Mouse (Mus musculus): Measurements from ENCODE around the gene Fam114a1. TPM values are rescaled to one million over a fixed set of nuclear protein-coding genes. Genes with fewer than 3 reads are reported as not detected.
A peak's percentile ranks its signal among the peaks of the same experiment; 100 is the strongest.

The Fam114a1 gene
- polyA plus RNA-seq, 1 experiment from 2014 or later: 62.9 TPM

DNA sequence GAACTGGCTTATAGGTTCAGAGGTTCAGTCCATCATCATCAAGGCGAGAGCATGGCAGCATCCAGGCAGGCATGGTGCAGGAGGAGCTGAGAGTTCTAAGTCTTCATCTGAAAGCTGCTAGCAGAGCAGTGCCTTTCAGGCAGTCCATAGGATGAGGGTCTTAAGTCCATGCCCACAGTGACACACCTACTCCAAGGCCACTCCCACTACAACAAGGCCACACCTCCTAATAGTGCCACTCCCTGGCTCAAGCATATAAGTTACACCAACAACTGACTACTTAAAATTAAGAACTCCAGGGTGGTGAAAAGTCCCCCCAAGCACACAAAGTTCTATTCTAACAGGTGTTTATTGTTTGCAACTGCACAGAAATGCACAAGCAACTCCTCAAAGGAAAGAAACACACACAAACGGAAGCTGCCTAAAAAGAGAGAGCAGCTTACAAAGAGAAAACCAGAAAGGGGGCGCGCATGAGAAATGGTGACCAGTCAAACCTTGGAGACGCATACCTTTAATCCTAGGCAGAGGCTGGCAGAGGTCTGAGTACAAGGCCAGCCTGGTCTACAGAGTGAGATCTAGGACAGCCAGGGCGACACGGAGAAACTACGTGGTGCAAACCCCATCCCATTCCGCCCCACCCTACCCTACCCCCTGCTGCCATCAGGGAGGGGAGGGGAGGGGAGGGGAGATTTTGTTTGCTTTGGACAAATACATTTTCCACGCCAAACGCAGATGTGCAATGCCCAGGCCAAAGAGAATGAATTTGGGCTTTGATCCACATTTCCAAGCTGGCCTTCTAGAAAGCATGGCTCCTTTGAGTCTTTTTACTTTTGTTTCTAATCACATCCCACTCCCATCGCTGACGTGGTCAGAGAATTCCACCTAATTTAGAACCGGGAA, 660 bp upstream of the Fam114a1 start:
- Histone ChIP-seq H3K9ac (peak overlapping the region; percentile 87), H3K27me3 (0 out of 2 replicates have a peak, but pooled peaks cover 2% of the 10 kb centered on the region), H3K36me3 (peaks cover 15% of the 10 kb centered on the region), H3K4me3 (peak overlapping the region; percentile 74), H3K4me2 (replicated peaks) (peak overlapping the region; percentile 81), H3K9me3 (no peaks in the 10 kb centered on the region), H3K27ac (peak overlapping the region; percentile 79), H3K4me1 (peaks cover 22% of the 10 kb centered on the region)
- peak; percentile 68 for ATAC-seq (ENCODE audit: low FRiP score, low read depth)
- 6% methylated on average over 14 of the region's 14 CpGs for WGBS

DNA sequence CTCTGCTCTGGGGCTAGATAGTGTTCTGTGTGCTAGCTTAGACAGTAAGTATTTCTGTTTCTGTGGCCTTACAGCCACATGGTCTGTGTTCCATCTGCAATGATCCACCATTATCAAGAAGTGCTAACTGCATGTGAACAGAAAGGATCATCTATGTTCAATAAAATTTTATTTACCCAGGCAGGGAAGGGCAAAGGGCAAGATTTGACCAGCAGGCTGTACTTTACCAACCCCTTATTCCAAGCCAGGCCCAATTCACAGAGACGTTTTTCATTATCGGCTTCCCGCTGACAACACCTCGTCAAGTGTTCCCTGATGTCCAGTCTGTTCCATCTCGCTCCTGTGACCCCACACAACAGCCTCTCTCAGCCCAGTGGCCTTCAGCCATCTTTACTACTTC, 5.2 kb downstream of the Fam114a1 start:
- H3K4me1 ChIP-seq: peaks cover 19% of the 10 kb centered on the region
- 0 out of 2 replicates have a peak overlapping the region, but pooled peaks have one; percentile 22 for H3K27ac ChIP-seq
- 38% methylated on average over 5 of the region's 5 CpGs for WGBS
- H3K36me3 ChIP-seq: peaks cover 22% of the 10 kb centered on the region
- H3K27me3 ChIP-seq: no peaks in the 10 kb centered on the region
- no peak overlapping the region for H3K4me2 ChIP-seq (replicated peaks)
- ATAC-seq (ENCODE audit: low FRiP score, low read depth): no peak
- no peak overlapping the region for H3K4me3 ChIP-seq
- no peak overlapping the region for H3K9ac ChIP-seq
- H3K9me3 ChIP-seq: no peaks in the 10 kb centered on the region

DNA sequence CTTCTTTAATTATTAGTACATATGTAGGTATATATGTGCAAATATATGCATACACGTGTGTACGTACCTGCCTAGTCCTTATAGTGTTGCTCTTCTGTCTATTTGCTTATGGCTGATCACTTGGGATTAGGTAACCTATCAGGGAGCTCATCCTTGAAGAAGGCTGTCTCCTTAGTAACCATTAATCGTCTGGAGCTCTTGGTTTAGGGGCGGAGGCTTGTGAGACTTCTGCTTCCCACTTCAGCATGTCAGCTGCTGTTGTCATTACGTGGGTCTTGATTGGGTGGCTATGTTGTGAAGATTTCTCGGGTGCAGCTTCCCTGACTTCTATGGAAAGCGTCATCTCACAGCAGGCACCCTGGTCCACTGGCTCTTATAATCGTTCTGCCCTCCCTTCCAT, 7.3 kb downstream of the Fam114a1 start:
- Histone ChIP-seq H3K4me3 (no peak overlapping the region), H3K36me3 (peaks cover 42% of the 10 kb centered on the region), H3K9ac (no peak overlapping the region), H3K9me3 (no peaks in the 10 kb centered on the region), H3K4me1 (0 out of 2 replicates have a peak, but pooled peaks cover 5% of the 10 kb centered on the region), H3K27me3 (no peaks in the 10 kb centered on the region), H3K4me2 (replicated peaks) (no peak overlapping the region), H3K27ac (no peak overlapping the region)
- WGBS: 78% methylated on average over 8 of the region's 8 CpGs
- no peak for ATAC-seq (ENCODE audit: low FRiP score, low read depth)

DNA sequence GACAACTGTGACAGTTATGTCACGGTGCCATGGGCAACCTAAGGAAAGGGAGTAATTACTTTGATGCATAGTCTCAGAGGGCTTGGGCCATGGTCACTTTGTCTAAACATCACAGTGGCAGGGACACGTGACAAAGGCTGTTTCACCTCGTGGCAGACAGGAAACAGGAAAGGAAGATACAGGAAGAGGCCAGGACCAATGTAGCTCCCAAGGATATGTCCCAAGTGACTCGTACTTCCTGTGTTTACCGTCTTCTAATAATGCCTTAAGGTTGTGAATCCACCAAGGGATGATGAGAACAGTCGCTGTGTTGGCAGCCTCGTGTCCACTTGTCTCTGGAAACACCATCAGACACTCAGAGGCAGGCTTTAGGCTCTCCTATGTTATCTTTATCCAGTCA, 16.1 kb downstream of the Fam114a1 start:
- H3K9ac ChIP-seq: no peak overlapping the region
- WGBS: 70% methylated on average over 7 of the region's 7 CpGs
- no peaks in the 10 kb centered on the region for H3K9me3 ChIP-seq
- no peaks in the 10 kb centered on the region for H3K27me3 ChIP-seq
- no peak overlapping the region for H3K27ac ChIP-seq
- H3K4me2 ChIP-seq (replicated peaks): no peak overlapping the region
- no peak for ATAC-seq (ENCODE audit: low FRiP score, low read depth)
- H3K4me1 ChIP-seq: peaks cover 8% of the 10 kb centered on the region; the same call in 1 of the 2 replicates
- peaks cover 86% of the 10 kb centered on the region for H3K36me3 ChIP-seq
- no peak overlapping the region for H3K4me3 ChIP-seq

DNA sequence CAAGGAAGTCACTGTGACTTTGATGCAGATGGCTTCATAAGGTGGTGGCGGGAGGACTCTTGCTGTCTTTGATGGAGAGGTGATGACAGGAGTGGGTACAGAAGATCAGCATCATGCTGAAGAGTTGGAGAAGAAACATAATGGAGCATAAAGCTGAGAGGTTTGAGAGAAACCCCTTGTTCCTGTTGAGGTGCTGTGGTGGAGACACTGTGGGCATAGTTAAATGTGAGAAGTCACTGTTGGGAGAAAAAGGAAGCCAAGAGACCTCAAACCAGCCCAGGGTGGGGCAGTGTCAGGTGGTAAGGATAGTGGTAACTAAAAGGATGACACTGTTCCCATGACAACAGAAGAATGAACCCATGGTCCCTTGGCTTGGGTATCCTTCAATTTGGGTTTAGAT, 20.1 kb downstream of the Fam114a1 start:
- H3K27ac ChIP-seq: no peak overlapping the region
- no peak overlapping the region for H3K4me2 ChIP-seq (replicated peaks)
- H3K36me3 ChIP-seq: peaks cover 52% of the 10 kb centered on the region
- peaks cover 8% of the 10 kb centered on the region; the same call in 1 of the 2 replicates for H3K4me1 ChIP-seq
- H3K9ac ChIP-seq: no peak overlapping the region
- no peak overlapping the region for H3K4me3 ChIP-seq
- H3K9me3 ChIP-seq: no peaks in the 10 kb centered on the region
- no peaks in the 10 kb centered on the region for H3K27me3 ChIP-seq
- no peak for ATAC-seq (ENCODE audit: low FRiP score, low read depth)
- 90% methylated on average over 1 of the region's 1 CpGs for WGBS

DNA sequence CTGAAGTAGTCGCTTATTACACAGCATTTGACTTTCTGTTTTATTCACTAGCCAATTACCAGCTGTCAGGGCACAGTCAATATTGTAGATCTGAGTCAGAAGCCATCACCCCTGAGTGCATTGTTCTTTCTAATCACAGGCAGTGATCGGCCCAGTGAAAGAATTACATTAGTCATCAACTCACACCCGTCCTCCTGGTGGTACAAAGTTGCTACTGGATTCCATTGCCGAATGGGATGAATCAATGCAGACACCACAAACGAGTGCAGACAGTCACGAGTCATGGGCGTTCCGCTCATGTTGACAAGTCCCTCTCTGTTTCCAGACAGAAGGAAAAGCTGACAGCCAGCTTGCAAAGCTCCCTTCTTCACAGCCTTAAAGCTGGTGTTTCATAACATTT, 22.7 kb downstream of the Fam114a1 start:
- Histone ChIP-seq H3K4me1 (no peaks in the 10 kb centered on the region), H3K27ac (no peak overlapping the region), H3K27me3 (no peaks in the 10 kb centered on the region), H3K9me3 (no peaks in the 10 kb centered on the region), H3K4me2 (replicated peaks) (no peak overlapping the region), H3K36me3 (peaks cover 56% of the 10 kb centered on the region), H3K9ac (no peak overlapping the region), H3K4me3 (no peak overlapping the region)
- WGBS: 72% methylated on average over 8 of the region's 8 CpGs
- no peak for ATAC-seq (ENCODE audit: low FRiP score, low read depth)

DNA sequence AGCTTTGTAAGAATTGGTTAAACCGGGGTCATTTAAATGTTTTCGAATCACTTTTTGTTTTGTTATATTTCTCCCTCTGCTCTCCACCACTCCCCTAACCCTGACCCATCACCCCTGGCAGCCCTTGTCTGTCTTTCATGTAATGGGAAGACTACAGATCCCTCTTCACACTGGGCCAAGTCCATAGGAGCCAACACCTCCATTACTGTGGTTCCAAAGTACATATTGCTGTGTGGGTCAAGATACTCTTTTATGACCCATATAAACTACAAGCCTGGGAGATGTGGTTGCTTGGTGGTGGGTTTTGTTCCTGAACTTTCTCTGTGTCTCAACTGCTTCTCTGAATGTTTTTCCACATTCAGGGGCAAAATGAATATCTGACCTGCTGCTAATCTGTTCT, 25.5 kb downstream of the Fam114a1 start:
- peaks cover 44% of the 10 kb centered on the region for H3K36me3 ChIP-seq
- no peak overlapping the region for H3K4me3 ChIP-seq
- H3K4me2 ChIP-seq (replicated peaks): no peak overlapping the region
- WGBS: 98% methylated on average over 2 of the region's 2 CpGs
- H3K27me3 ChIP-seq: no peaks in the 10 kb centered on the region
- H3K27ac ChIP-seq: no peak overlapping the region
- no peaks in the 10 kb centered on the region for H3K4me1 ChIP-seq
- ATAC-seq (ENCODE audit: low FRiP score, low read depth): no peak
- no peak overlapping the region for H3K9ac ChIP-seq
- H3K9me3 ChIP-seq: no peaks in the 10 kb centered on the region

DNA sequence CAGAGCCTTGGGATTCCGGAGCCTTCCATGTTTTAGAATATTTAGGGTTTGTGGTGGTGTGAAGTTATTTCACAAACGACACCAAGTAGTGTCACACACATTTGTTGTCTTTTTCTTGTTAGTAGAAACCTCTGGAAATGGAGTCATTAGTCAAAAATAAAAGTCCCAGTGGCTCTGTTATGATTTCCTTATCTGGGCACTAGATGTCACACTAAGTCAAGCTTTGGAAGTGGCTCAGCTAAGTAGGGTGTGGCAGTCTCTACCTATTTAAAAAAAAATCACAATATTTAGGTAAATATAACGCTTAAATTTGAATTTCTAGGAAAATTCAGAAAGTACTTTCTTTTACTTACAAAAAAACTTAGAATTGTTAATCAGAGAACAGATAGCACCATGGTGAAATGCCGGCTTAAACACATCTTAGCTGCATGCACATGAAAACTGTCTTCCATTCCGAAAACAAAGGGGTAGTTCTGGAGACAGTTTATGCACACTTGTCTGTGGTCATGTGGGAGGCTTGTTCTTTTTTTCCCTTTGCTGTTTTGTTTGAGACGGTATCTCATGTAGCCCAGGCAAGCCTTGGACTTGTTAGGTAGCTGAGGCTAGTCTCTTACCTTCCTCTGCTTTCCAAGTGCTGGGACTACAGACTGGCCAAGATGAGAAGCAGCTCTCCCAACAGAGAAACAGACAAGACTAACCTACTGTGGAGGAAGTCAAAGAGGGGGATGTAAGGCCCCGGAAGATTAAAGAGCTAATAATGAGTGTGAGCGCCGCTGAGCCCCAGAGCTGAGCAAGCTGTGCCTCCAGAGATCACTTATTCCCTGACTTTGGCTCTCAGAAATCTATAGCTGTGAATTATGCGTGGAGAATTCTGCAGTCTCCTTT, 33.3 kb downstream of the Fam114a1 start:
- Histone ChIP-seq H3K4me3 (no peak overlapping the region), H3K4me2 (replicated peaks) (0 out of 2 replicates have a peak overlapping the region, but pooled peaks have one; percentile 9), H3K4me1 (peaks cover 18% of the 10 kb centered on the region), H3K9me3 (no peaks in the 10 kb centered on the region), H3K9ac (no peak overlapping the region), H3K27me3 (no peaks in the 10 kb centered on the region), H3K36me3 (peaks cover 32% of the 10 kb centered on the region), H3K27ac (0 out of 2 replicates have a peak overlapping the region, but pooled peaks have one; percentile 15)
- peak; percentile 22 for ATAC-seq (ENCODE audit: low FRiP score, low read depth)
- 30% methylated on average over 10 of the region's 10 CpGs for WGBS

DNA sequence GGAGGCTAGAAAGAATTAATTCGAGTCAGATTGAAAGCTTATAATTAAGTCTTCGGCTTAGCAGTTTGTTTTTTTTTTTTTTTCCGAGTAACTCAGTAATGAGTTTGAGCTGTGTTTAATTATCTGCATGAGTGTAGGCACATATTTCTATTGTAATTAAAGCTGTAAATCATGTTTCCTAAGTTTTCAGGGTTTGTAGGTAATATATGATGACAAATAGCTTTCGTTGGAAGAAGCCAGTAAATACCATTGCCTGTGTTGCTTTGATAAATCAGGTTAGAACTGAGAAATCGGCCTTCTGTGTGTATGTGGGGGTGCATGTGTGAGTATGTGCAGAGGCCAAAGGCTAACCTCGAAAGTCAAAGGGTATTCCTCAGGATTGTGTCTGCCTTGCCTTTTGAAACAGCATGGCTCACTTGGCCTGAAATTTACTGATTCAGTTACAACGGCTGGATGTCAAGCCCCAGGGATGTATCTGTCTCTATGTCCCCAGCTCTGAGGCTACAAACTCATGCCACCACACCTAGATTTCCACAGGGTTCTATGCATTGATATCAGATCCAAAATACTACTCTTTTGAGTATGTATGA, 34.2 kb downstream of the Fam114a1 start:
- no peak overlapping the region for H3K4me3 ChIP-seq
- H3K9me3 ChIP-seq: no peaks in the 10 kb centered on the region
- H3K9ac ChIP-seq: no peak overlapping the region
- no peaks in the 10 kb centered on the region for H3K27me3 ChIP-seq
- ATAC-seq (ENCODE audit: low FRiP score, low read depth): no peak
- peaks cover 31% of the 10 kb centered on the region for H3K36me3 ChIP-seq
- H3K27ac ChIP-seq: no peak overlapping the region
- no peak overlapping the region for H3K4me2 ChIP-seq (replicated peaks)
- H3K4me1 ChIP-seq: peaks cover 18% of the 10 kb centered on the region
- WGBS: 15% methylated on average over 7 of the region's 7 CpGs

DNA sequence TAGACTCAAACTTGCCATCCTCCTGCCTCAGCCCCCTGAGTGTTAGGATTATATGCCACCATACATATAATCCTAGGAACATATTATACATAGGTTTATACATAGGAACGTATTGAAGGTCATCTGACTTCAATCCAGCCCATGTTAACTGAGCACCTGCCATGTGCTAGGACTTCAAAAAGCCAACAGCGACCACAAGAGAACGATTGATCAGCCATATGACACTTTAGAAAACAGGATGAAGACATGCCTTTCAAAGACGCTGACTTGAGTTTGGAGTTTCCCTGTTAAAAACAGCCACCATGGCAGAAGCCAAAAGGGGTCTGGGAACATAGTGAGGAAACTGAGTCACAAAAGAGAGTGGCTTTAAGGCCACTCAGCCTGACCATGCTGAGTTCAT, 35.4 kb downstream of the Fam114a1 start:
- H3K4me1 ChIP-seq: peaks cover 18% of the 10 kb centered on the region
- no peak overlapping the region for H3K27ac ChIP-seq
- peaks cover 43% of the 10 kb centered on the region for H3K36me3 ChIP-seq
- WGBS: 88% methylated on average over 4 of the region's 4 CpGs
- peaks cover 6% of the 10 kb centered on the region for H3K9me3 ChIP-seq
- H3K9ac ChIP-seq: no peak overlapping the region
- no peak for ATAC-seq (ENCODE audit: low FRiP score, low read depth)
- no peak overlapping the region for H3K4me3 ChIP-seq
- H3K4me2 ChIP-seq (replicated peaks): no peak overlapping the region
- no peaks in the 10 kb centered on the region for H3K27me3 ChIP-seq

DNA sequence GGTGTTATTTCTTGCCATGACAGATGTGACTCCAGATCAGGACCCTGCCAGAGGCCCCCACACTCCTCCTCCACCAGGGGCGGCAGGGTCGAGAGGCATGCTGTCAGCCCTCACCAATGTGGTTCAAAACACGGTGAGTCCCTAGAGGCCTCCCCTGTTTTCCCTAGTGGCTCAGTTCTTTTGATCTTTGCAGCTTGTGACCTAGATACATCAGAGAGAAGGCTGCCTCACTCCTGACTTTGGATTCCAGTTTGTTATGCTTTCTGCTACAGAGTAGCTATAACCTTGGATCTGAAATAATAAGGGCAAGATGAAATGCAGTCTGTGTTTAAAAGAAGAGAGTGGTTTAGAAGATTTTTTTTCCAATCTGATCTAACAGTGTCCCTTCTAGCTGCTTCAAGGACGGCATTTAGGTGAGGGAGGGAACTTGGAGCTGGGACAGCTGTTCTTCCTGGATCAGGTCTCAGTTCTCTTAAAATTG, 36.2 kb downstream of the Fam114a1 start:
- H3K4me1 ChIP-seq: peaks cover 19% of the 10 kb centered on the region
- no peaks in the 10 kb centered on the region for H3K27me3 ChIP-seq
- H3K9ac ChIP-seq: no peak overlapping the region
- H3K4me2 ChIP-seq (replicated peaks): no peak overlapping the region
- no peak overlapping the region for H3K27ac ChIP-seq
- peaks cover 9% of the 10 kb centered on the region for H3K9me3 ChIP-seq
- 22% methylated on average over 4 of the region's 4 CpGs for WGBS
- H3K4me3 ChIP-seq: no peak overlapping the region
- peaks cover 51% of the 10 kb centered on the region for H3K36me3 ChIP-seq
- ATAC-seq (ENCODE audit: low FRiP score, low read depth): peak; percentile 41; the same call in 1 of the 2 replicates

Data from limb, embryonic 13.5 days (tissue).